Mouse (Mus musculus) myocyte (in vitro differentiated cells): Measurements from ENCODE around the gene Chd2.

Source experiments
- MAX ChIP-seq: IDR thresholded peaks from one replicate; pipeline ENCODE4 v1.6.1; 2011; ENCODE audit warnings: low read depth, mild to moderate bottlenecking, control low read depth
- MYOD1 ChIP-seq, 3 experiments: IDR thresholded peaks; one replicate each; pipeline ENCODE4 v1.6.1; 2011; ENCODE audit warnings: control low read depth in 2 of 3, low read depth in 2 of 3, mild to moderate bottlenecking in 2 of 3, moderate library complexity in 1 of 3; ENCODE audit not compliant: insufficient read length in 2 of 3, control insufficient read depth in 1 of 3
- POLR2A ChIP-seq: IDR thresholded peaks from one replicate; pipeline ENCODE4 v1.6.1; 2011; ENCODE audit warnings: low read depth, mild to moderate bottlenecking, control low read depth, moderate library complexity; ENCODE audit not compliant: insufficient read length
- REST ChIP-seq: IDR thresholded peaks from one replicate; pipeline ENCODE4 v1.6.1; 2011; ENCODE audit warnings: mild to moderate bottlenecking, control low read depth, moderate library complexity; ENCODE audit not compliant: insufficient read depth, insufficient read length

- no peak for TF ChIP-seq POLR2A
- no peak for TF ChIP-seq MYOD1 (IDR thresholded peaks at IDR 0.05; ENCODE audit: control insufficient read depth in 1 of 3, insufficient read length in 2 of 3, low read depth in 2 of 3)
- no peak for TF ChIP-seq REST
- TF ChIP-seq MAX, result no peak
These were observed 152.8 kb downstream of the Chd2 start for GRCm38 (mm10) chr7:73388866-73389265.
